Mouse (Mus musculus) urinary bladder, postnatal 25 days (tissue): ENCODE measurements around the gene Acsl5.
A peak's percentile ranks its signal among the peaks of the same experiment; 100 is the strongest.

ENCODE experiments used
- DNase-seq: peaks from one replicate; pipeline ENCODE4 v3.0.0; 2022; ENCODE audit warnings: low spot score

Acsl5 gene

GRCm38 (mm10) chr19:55331776-55332175 lies 80.0 kb downstream of the Acsl5 start:
- no peak for DNase-seq

- peak; percentile 26 for DNase-seq
Observed at GRCm38 (mm10) chr19:55332641-55333268, 81.0 kb downstream of the Acsl5 start.

- no peak for DNase-seq
Observed at GRCm38 (mm10) chr19:55335881-55336280, 84.1 kb downstream of the Acsl5 start.

GRCm38 (mm10) chr19:55336441-55336840 lies 84.7 kb downstream of the Acsl5 start:
- no peak for DNase-seq

GRCm38 (mm10) chr19:55337066-55337465 lies 85.3 kb downstream of the Acsl5 start:
- DNase-seq, result no peak

GRCm38 (mm10) chr19:55337664-55338063 lies 85.9 kb downstream of the Acsl5 start:
- DNase-seq, result no peak

GRCm38 (mm10) chr19:55340521-55340920 lies 88.8 kb downstream of the Acsl5 start:
- no peak for DNase-seq

GRCm38 (mm10) chr19:55341377-55341776 lies 89.6 kb downstream of the Acsl5 start:
- DNase-seq, result no peak

- DNase-seq, result no peak
Observed at GRCm38 (mm10) chr19:55342423-55342822, 90.7 kb downstream of the Acsl5 start.

GRCm38 (mm10) chr19:55343274-55343673 lies 91.5 kb downstream of the Acsl5 start:
- no peak for DNase-seq
